Mouse (Mus musculus) stomach, embryonic 14.5 days (tissue): ENCODE measurements around the gene Tbc1d16. TPM values are rescaled to one million over a fixed set of nuclear protein-coding genes. Genes with fewer than 3 reads are reported as not detected.
A peak's percentile ranks its signal among the peaks of the same experiment; 100 is the strongest.

Source experiments
- ATAC-seq: fragments of 200-750 bp; cut with Nextera tagmentation; 2 replicates; pipeline ENCODE4 v1.8.0; 2017; ENCODE audit warnings: low read depth, moderate TSS enrichment; ENCODE audit not compliant: insufficient number of reproducible peaks, insufficient read depth, low FRiP score
- H3K27ac ChIP-seq: fragments of 300-500 bp; sonication (generic); 2 replicates; pipeline ENCODE4 v1.5.1; 2014; ENCODE audit warnings: mild to moderate bottlenecking, low read length, moderate library complexity, mixed read lengths
- H3K27me3 ChIP-seq: fragments of 300-500 bp; sonication (generic); 2 replicates; pipeline ENCODE4 v1.6.1; 2014; ENCODE audit warnings: low read length, control low read depth, mixed read lengths; ENCODE audit not compliant: control insufficient read depth, insufficient read depth
- H3K36me3 ChIP-seq: fragments of 300-500 bp; sonication (generic); 2 replicates; pipeline ENCODE4 v1.6.1; 2014; ENCODE audit warnings: mild to moderate bottlenecking, control low read depth, low read length, moderate library complexity, mixed read lengths; ENCODE audit not compliant: control insufficient read depth, insufficient read depth
- H3K4me1 ChIP-seq: fragments of 300-500 bp; sonication (generic); 2 replicates; pipeline ENCODE4 v1.6.1; 2014; ENCODE audit warnings: low read length, control low read depth, mixed read lengths; ENCODE audit not compliant: control insufficient read depth, insufficient read depth
- H3K4me2 ChIP-seq: fragments of 300-500 bp; sonication (generic); replicated peaks from 2 replicates; pipeline ENCODE4 v1.6.1; 2014; ENCODE audit warnings: low read depth, low read length, control low read depth
- H3K4me3 ChIP-seq: fragments of 300-500 bp; sonication (generic); 2 replicates; pipeline ENCODE4 v1.5.1; 2014; ENCODE audit warnings: low read depth, low read length, control low read depth
- H3K9ac ChIP-seq: fragments of 300-500 bp; sonication (generic); replicated peaks from 2 replicates; pipeline ENCODE4 v1.6.1; 2014; ENCODE audit warnings: low read depth, mild to moderate bottlenecking, control low read depth, low read length, moderate library complexity, mixed read lengths
- H3K9me3 ChIP-seq: fragments of 300-500 bp; sonication (generic); 2 replicates; pipeline ENCODE4 v1.6.1; 2016; ENCODE audit warnings: low read depth, low read length, control low read depth; ENCODE audit not compliant: control insufficient read depth
- WGBS: fragments of 180-500 bp; shearing (Covaris S2); extraction: QIAGEN DNeasy Blood & Tissue Kit; methylation state at CpG from one replicate; pipeline ENCODE4 v1.1.7; 2014; 5-methylcytosine and 5-hydroxymethylcytosine counted together
- polyA plus RNA-seq: library from polyadenylated mRNA; unstranded; fragments of >200 nt; fragmentation: Nextera tagmentation; extraction: Ambion mirVana; gene quantifications from 2 replicates; pipeline ENCODE4 v1.2.1, GENCODE M21; 2014

The Tbc1d16 gene
- polyA plus RNA-seq, 1 experiment from 2014 or later, result 14.8 TPM

DNA sequence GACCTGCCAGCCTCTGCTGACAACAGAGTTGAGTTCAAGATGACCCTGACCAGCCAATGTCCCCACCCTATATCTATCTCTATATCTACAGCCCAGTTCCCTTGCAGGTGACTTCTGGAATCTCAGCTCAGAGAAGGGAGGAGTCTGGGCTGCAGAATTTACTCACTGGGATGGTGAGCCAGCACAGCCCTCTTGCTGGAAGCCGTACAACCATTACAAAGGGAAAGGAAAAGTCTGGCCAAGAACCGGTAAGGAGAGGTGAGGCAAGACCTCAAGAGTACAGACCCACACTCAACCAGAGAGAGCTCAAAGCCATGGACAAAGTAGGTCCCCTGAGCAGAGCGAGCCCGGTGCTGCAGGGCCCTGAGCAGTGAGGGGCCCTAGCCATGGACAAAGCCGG, 36.1 kb downstream of the Tbc1d16 start:
- ATAC-seq, result no peak
- Histone ChIP-seq H3K4me2 (no peak overlapping the region), H3K9me3 (no peaks in the 10 kb centered on the region), H3K36me3 (no peaks in the 10 kb centered on the region), H3K4me1 (peaks cover 15% of the 10 kb centered on the region; the same call in 1 of the 2 replicates), H3K9ac (no peak overlapping the region), H3K27ac (no peak overlapping the region), H3K27me3 (no peaks in the 10 kb centered on the region), H3K4me3 (no peak overlapping the region)
- WGBS, result 78% methylated on average over 5 of the region's 5 CpGs

DNA sequence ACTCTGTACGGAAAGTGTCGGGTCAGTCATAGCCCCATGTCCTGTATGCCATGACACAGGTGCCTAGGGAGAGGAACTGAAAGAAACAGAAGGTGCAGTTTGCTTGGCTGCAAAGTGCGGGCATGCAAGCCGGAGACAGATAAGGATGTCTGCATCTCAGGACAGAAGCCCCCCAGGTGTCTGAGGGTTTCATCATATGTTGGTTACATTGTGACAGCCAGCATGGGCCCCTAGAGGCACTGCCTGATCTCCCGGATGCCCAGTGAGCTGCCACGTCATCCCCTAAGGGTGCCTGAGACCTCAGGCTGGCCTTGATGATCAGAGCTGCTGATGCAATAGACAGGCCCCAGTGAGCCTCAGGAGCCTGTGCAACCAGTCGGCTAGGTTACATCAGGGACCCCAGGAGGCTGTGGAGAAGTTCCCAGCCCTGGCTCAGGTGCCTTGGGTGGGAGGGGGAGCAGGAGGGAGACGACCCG, 36.7 kb downstream of the Tbc1d16 start:
- 82% methylated on average over 9 of the region's 9 CpGs for WGBS

DNA sequence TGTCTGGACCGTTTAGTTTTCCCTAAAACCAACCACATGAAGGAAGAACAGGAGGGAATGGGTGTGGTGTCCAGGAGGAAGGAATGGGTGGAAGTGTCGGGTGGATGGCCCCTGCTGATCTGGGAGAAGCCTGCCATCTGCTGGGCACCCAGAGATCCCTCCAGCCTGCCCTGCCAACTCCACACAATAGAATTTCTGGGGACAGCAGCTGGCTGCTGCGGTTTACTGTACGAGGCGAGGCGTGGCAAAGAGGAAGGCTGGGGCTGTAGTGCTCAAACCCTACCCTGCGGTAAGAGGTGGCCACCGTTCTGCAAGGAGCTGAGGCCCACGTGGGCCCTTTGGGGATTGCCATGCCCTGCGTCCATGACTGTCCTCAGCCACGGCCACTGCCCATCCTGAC, 37.8 kb downstream of the Tbc1d16 start:
- no peaks in the 10 kb centered on the region for H3K27me3 ChIP-seq
- H3K9ac ChIP-seq, result no peak overlapping the region
- ATAC-seq, result peak; percentile 59; the same call in 1 of the 2 replicates
- H3K9me3 ChIP-seq, result no peaks in the 10 kb centered on the region
- no peak overlapping the region for H3K27ac ChIP-seq
- no peak overlapping the region for H3K4me2 ChIP-seq
- H3K4me3 ChIP-seq, result no peak overlapping the region
- no peaks in the 10 kb centered on the region for H3K36me3 ChIP-seq
- 25% methylated on average over 11 of the region's 11 CpGs for WGBS
- peaks cover 18% of the 10 kb centered on the region; the same call in 1 of the 2 replicates for H3K4me1 ChIP-seq

More for the DNA sequence above, 36.7 kb downstream of the Tbc1d16 start:
- Histone ChIP-seq H3K27ac (no peak overlapping the region), H3K4me3 (no peak overlapping the region), H3K9ac (no peak overlapping the region), H3K9me3 (no peaks in the 10 kb centered on the region), H3K4me1 (peaks cover 18% of the 10 kb centered on the region; the same call in 1 of the 2 replicates), H3K4me2 (no peak overlapping the region), H3K27me3 (no peaks in the 10 kb centered on the region), H3K36me3 (no peaks in the 10 kb centered on the region)
- ATAC-seq, result no peak

DNA sequence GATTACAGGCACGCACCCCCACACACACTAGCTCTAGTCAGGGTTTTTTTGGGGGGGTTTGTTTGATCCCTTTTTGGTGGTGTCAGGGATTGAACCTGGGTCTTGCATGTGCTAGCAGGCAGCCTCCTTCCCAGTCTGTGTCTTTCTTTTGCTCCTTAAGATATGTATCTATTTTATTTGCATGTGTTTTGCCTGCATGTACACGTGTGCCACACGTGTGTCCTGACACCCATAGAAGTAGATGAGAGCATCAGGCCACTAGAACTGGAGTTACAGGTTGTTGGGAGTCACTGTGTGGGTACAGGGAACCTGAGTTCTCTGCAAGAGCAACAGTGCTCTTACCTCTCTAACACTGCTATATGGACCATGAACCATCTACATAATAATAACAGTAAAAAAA, 39.0 kb downstream of the Tbc1d16 start:
- no peaks in the 10 kb centered on the region for H3K9me3 ChIP-seq
- H3K27me3 ChIP-seq, result no peaks in the 10 kb centered on the region
- H3K36me3 ChIP-seq, result no peaks in the 10 kb centered on the region
- WGBS, result 93% methylated on average over 3 of the region's 3 CpGs
- no peak overlapping the region for H3K27ac ChIP-seq
- H3K9ac ChIP-seq, result no peak overlapping the region
- H3K4me3 ChIP-seq, result no peak overlapping the region
- H3K4me1 ChIP-seq, result peaks cover 18% of the 10 kb centered on the region; the same call in 1 of the 2 replicates
- H3K4me2 ChIP-seq, result no peak overlapping the region
- no peak for ATAC-seq

DNA sequence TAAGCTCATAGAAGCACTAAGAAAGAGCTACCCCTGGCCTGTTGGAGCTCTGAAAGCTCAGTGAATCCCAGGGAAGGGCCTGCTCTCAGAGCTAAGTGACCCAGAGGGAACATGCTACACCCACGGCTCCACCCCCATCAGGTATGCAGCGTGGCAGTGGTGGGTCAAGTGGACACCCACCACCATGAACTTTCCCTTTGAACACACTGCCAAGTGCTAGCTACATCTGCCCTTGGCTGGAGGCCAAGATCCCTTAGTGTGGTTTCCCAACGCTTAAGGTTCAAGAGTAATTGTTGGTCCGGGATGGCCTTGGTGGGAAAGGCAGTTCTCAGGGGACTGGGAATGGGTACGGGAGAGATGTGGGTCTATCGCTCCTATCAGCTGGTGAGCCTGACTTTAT, 39.9 kb downstream of the Tbc1d16 start:
- H3K27me3 ChIP-seq, result no peaks in the 10 kb centered on the region
- no peak overlapping the region for H3K4me2 ChIP-seq
- ATAC-seq, result no peak
- no peak overlapping the region for H3K9ac ChIP-seq
- WGBS, result 62% methylated on average over 6 of the region's 6 CpGs
- no peaks in the 10 kb centered on the region for H3K36me3 ChIP-seq
- no peak overlapping the region for H3K4me3 ChIP-seq
- no peak overlapping the region for H3K27ac ChIP-seq
- peaks cover 18% of the 10 kb centered on the region; the same call in 1 of the 2 replicates for H3K4me1 ChIP-seq
- no peaks in the 10 kb centered on the region for H3K9me3 ChIP-seq

DNA sequence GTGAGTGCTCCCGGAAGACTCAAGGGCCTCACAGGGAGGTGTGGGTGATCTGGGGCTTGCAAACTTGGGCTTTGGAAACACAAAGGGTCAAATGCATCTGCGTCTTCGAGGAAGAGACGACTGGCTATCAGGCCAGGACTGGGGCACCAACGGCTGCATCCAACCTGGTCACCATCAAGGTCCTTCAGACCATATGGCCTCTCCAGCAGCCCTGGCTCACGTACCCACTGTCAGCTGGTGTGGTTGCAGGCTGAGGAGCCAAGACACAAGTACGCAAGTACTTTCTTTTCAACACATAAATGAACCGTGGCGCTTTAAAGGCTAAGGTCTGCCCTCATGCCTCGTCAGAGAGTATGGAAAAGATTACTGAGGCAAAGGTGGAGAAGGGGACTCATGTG, 40.5 kb downstream of the Tbc1d16 start:
- no peaks in the 10 kb centered on the region for H3K36me3 ChIP-seq
- ATAC-seq, result no peak
- no peaks in the 10 kb centered on the region for H3K9me3 ChIP-seq
- H3K4me3 ChIP-seq, result no peak overlapping the region
- H3K4me2 ChIP-seq, result no peak overlapping the region
- H3K4me1 ChIP-seq, result peaks cover 18% of the 10 kb centered on the region; the same call in 1 of the 2 replicates
- H3K27ac ChIP-seq, result no peak overlapping the region
- 59% methylated on average over 10 of the region's 10 CpGs for WGBS
- H3K9ac ChIP-seq, result no peak overlapping the region
- no peaks in the 10 kb centered on the region for H3K27me3 ChIP-seq

DNA sequence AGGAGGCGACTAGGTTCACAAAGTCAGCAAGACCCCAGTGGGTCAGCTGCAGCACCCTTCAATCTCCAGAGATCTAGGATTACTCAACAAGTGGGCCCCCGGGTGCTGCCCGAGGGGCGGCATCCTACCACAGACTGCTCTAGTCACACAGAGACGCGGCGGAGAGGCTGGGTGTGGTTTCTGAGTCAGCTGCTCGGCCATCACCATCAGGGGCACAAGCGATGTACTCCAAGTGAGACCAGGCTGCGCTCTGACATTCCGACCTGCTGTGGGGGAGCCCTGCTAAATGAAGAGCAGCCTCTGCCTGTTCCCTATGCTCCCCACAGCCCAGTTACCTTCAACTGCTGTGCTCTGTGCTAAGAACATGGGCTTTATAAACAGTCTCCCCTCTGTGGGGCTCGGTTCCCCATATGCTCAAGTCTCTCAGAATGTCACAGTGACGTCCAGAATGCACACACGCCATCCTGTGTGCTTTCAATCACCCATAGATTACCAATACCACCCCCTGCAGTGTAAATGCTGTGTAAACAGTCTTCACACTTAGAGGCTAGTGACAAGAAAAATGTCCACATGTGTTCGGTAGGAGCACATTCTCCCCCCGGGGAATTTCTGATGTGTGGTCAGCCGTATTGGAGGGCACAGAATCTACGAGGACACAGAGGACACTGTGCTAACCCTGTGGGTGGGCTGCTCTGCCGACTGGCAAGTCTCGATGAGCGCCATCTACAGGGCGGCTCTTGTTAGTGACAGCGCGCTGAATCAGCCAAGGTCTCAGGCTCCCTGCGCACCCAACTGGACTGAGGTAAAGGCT, 41.1 kb downstream of the Tbc1d16 start:
- H3K4me1 ChIP-seq, result peaks cover 18% of the 10 kb centered on the region; the same call in 1 of the 2 replicates
- ATAC-seq, result no peak
- H3K4me3 ChIP-seq, result no peak overlapping the region
- WGBS, result 44% methylated on average over 25 of the region's 25 CpGs
- H3K27ac ChIP-seq, result no peak overlapping the region
- no peaks in the 10 kb centered on the region for H3K9me3 ChIP-seq
- no peaks in the 10 kb centered on the region; the same call in 1 of the 2 replicates for H3K36me3 ChIP-seq
- no peak overlapping the region for H3K4me2 ChIP-seq
- no peaks in the 10 kb centered on the region for H3K27me3 ChIP-seq
- no peak overlapping the region for H3K9ac ChIP-seq

DNA sequence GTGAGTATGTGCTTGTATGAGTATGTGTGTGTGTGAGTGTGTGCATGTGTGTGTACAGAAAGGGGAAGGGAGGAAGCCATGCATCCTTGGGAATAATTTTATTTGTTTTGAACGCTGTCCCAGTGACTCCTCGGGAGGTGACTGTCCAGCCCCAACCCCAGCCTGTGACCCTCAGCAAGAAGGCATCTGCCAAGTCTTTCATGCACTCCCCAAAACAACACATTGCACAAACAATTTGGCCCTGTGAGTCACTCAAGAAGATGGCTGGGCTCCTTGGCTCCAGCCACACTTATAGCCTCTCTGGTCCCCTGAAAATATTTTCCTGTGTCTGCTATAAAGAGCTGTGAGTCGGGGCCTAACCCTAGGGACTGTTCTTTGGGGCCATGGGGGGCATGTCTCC, 41.9 kb downstream of the Tbc1d16 start:
- WGBS, result 87% methylated on average over 3 of the region's 3 CpGs
- H3K4me1 ChIP-seq, result peaks cover 18% of the 10 kb centered on the region; the same call in 1 of the 2 replicates

More for the DNA sequence above, 41.9 kb downstream of the Tbc1d16 start:
- no peak overlapping the region for H3K9ac ChIP-seq
- H3K36me3 ChIP-seq, result no peaks in the 10 kb centered on the region; the same call in 1 of the 2 replicates
- no peak overlapping the region for H3K4me3 ChIP-seq
- no peaks in the 10 kb centered on the region for H3K27me3 ChIP-seq
- H3K27ac ChIP-seq, result no peak overlapping the region
- ATAC-seq, result no peak
- H3K4me2 ChIP-seq, result no peak overlapping the region
- H3K9me3 ChIP-seq, result no peaks in the 10 kb centered on the region
